Mouse (Mus musculus) cerebellum, adult 2 months (tissue): Measurements from ENCODE around the gene Gm28042.

Source experiments
- CTCF ChIP-seq: fragments of 200-500 bp; IDR thresholded peaks from 2 replicates; pipeline ENCODE4 v1.5.1; 2011; ENCODE audit warnings: low read depth, mild to moderate bottlenecking, control low read depth, low read length, moderate library complexity, borderline replicate concordance; ENCODE audit not compliant: insufficient read depth
- POLR2A ChIP-seq: fragments of 200-500 bp; IDR thresholded peaks from 2 replicates; pipeline ENCODE4 v1.6.1; 2011; ENCODE audit warnings: low read length, control low read depth, borderline replicate concordance; ENCODE audit not compliant: insufficient read depth

DNA sequence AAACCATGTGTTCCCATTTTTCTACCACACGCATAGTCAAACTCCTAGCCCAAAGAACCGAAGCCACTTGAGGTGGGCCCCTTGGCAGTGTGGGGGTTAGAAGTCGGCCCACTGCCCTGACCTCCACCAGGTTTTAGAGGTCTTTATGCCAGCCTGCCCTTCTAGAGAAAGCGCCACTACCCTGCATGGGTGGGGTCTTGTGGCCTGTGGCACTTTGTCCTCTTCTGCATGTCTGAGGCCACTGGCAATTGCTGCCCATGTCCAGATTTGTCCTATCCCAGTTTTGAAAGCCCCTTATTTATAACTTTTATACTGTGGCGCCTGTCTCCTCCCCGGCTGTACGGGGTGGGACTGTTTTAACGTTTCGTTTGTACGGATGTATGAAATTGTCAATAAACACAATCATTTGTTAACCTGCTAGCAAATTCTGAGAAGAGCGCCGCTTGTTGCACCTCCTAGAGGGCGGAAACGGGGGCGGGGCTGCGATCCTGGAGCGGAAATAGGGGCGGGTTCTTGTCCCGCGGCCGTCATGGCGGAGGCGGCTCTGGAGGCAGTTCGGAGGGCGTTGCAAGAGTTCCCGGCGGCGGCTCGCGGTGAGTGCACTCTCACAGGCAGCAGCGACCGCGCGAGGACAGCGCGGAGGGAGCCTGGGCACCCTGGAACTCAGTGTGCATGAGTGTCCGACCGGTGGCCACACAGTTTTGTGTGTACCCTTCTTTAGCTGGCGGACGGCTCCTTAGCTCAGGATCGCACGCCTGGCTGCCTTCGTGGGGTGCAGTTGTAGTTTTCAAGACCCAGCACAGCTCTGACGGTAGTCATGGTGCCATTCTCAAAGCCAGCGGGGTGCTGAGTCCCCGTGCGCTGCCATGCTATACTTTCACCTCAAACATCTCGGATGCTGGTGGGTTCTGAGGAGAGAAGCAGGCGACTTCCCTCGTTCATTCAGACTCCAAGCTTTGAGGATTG is at the start of gene Gm28042, which contains the start of gene Jmjd7:
- TF ChIP-seq CTCF (no peak), POLR2A (peak; percentile 73)
